Mouse (Mus musculus): ENCODE measurements around the gene Zfp956. TPM values are rescaled to one million over a fixed set of nuclear protein-coding genes. Genes with fewer than 3 reads are reported as not detected.

Gene Zfp956
- 11.7 and 14.1 TPM in 2 replicates for polyA plus RNA-seq (2012; rRNA removed)

GRCm38 (mm10) chr6:47953191-47953726 lies at the start of gene Zfp956:
Gene Zfp956, plus strand, starts transcription at chr6:47953390.
- DNase-seq (ENCODE audit: low spot score) = peak; percentile 78

- DNase-seq (ENCODE audit: low spot score) = no peak
These were observed 49.6 kb upstream of the Zfp956 start for GRCm38 (mm10) chr6:47903587-47903986.

GRCm38 (mm10) chr6:47904361-47904760 lies 48.8 kb upstream of the Zfp956 start:
- DNase-seq (ENCODE audit: low spot score) = no peak

- no peak for DNase-seq (ENCODE audit: low spot score)
These were observed 48.1 kb upstream of the Zfp956 start for GRCm38 (mm10) chr6:47904917-47905695.

- no peak for DNase-seq (ENCODE audit: low spot score)
These were observed 46.9 kb upstream of the Zfp956 start for GRCm38 (mm10) chr6:47906326-47906725.

- no peak for DNase-seq (ENCODE audit: low spot score)
These were observed 44.2 kb upstream of the Zfp956 start for GRCm38 (mm10) chr6:47909007-47909406.

GRCm38 (mm10) chr6:47911650-47912049 lies 41.5 kb upstream of the Zfp956 start:
- no peak for DNase-seq (ENCODE audit: low spot score)

GRCm38 (mm10) chr6:47912991-47913390 lies 40.2 kb upstream of the Zfp956 start:
- no peak for DNase-seq (ENCODE audit: low spot score)

- DNase-seq (ENCODE audit: low spot score) = no peak
These were observed 36.1 kb upstream of the Zfp956 start for GRCm38 (mm10) chr6:47917051-47917450.

GRCm38 (mm10) chr6:47918768-47919274 lies 34.4 kb upstream of the Zfp956 start:
- DNase-seq (ENCODE audit: low spot score) = no peak

- no peak for DNase-seq (ENCODE audit: low spot score)
These were observed 33.3 kb upstream of the Zfp956 start for GRCm38 (mm10) chr6:47919646-47920446.

- DNase-seq (ENCODE audit: low spot score) = peak; percentile 79
These were observed 32.5 kb upstream of the Zfp956 start, which contains the start of gene Zfp212 for GRCm38 (mm10) chr6:47920447-47921340. Gene Zfp212, plus strand, starts transcription at chr6:47920476.

- DNase-seq (ENCODE audit: low spot score) = no peak
These were observed 10.7 kb upstream of the Zfp956 start for GRCm38 (mm10) chr6:47942461-47942860.

- DNase-seq (ENCODE audit: low spot score) = peak; percentile 52
These were observed 10.0 kb upstream of the Zfp956 start for GRCm38 (mm10) chr6:47943021-47943691.

- no peak for DNase-seq (ENCODE audit: low spot score)
These were observed 9.5 kb upstream of the Zfp956 start for GRCm38 (mm10) chr6:47943721-47944120.

GRCm38 (mm10) chr6:47947388-47947787 lies 5.8 kb upstream of the Zfp956 start:
- DNase-seq (ENCODE audit: low spot score) = no peak

- no peak for DNase-seq (ENCODE audit: low spot score)
These were observed 1.2 kb downstream of the Zfp956 start for GRCm38 (mm10) chr6:47954425-47954824.

GRCm38 (mm10) chr6:47957816-47958215 lies 4.6 kb downstream of the Zfp956 start:
- no peak for DNase-seq (ENCODE audit: low spot score)

- DNase-seq (ENCODE audit: low spot score) = no peak
These were observed 7.7 kb downstream of the Zfp956 start for GRCm38 (mm10) chr6:47960685-47961421.

- DNase-seq (ENCODE audit: low spot score) = no peak
These were observed 9.9 kb downstream of the Zfp956 start for GRCm38 (mm10) chr6:47963051-47963450.
